Mouse (Mus musculus) hindbrain, embryonic 11.5 days (tissue): ENCODE results near the gene Foxr1. TPM values are rescaled to one million over a fixed set of nuclear protein-coding genes. Genes with fewer than 3 reads are reported as not detected.
"Not testable (repeated sequence)": the region's sequence is repeated elsewhere in the genome, so short reads cannot be mapped to it uniquely, and the experiment has no call there.

Source experiments
- ATAC-seq: fragments of 200-750 bp; cut with Nextera tagmentation; 2 replicates; pipeline ENCODE4 v1.8.0; 2017; ENCODE audit warnings: mild to moderate bottlenecking, moderate TSS enrichment, moderate library complexity; ENCODE audit not compliant: low FRiP score
- DNase-seq: peaks from one replicate; pipeline ENCODE4 v3.0.0-alpha.2; 2015; ENCODE audit warnings: low spot score
- H3K27ac ChIP-seq: fragments of 300-500 bp; sonication (generic); 2 replicates; pipeline ENCODE4 v1.5.1; 2014; ENCODE audit warnings: mild to moderate bottlenecking, low read depth, low read length
- H3K27me3 ChIP-seq: fragments of 300-500 bp; sonication (generic); 2 replicates; pipeline ENCODE4 v1.6.1; 2014; ENCODE audit warnings: mild to moderate bottlenecking, low read length, moderate library complexity, mixed read lengths; ENCODE audit not compliant: control insufficient read depth, insufficient read depth
- H3K36me3 ChIP-seq: fragments of 300-500 bp; sonication (generic); 2 replicates; pipeline ENCODE4 v1.6.1; 2014; ENCODE audit warnings: mild to moderate bottlenecking, low read length, moderate library complexity, mixed read lengths; ENCODE audit not compliant: control insufficient read depth, insufficient read depth
- H3K4me1 ChIP-seq: fragments of 300-500 bp; sonication (generic); replicated peaks from 2 replicates; pipeline ENCODE4 v1.6.1; 2014; ENCODE audit warnings: low read length, mixed read lengths; ENCODE audit not compliant: control insufficient read depth, insufficient read depth
- H3K4me2 ChIP-seq: fragments of 300-500 bp; sonication (generic); replicated peaks from 2 replicates; pipeline ENCODE4 v1.6.1; 2014; ENCODE audit warnings: mild to moderate bottlenecking, low read depth, low read length
- H3K4me3 ChIP-seq: fragments of 300-500 bp; sonication (generic); 2 replicates; pipeline ENCODE4 v1.5.1; 2014; ENCODE audit warnings: low read depth, low read length
- H3K9ac ChIP-seq: fragments of 300-500 bp; sonication (generic); 2 replicates; pipeline ENCODE4 v1.6.1; 2014; ENCODE audit warnings: low read depth, low read length
- H3K9me3 ChIP-seq: fragments of 300-500 bp; sonication (generic); 2 replicates; pipeline ENCODE4 v1.6.1; 2016; ENCODE audit warnings: low read length; ENCODE audit not compliant: control insufficient read depth
- WGBS: fragments of 180-500 bp; shearing (Covaris S2); extraction: QIAGEN DNeasy Blood & Tissue Kit; methylation state at CpG from one replicate; pipeline ENCODE4 v1.1.7; 2014; 5-methylcytosine and 5-hydroxymethylcytosine counted together
- polyA plus RNA-seq: library from polyadenylated mRNA; unstranded; fragments of >200 nt; fragmentation: Nextera tagmentation; extraction: Ambion mirVana; gene quantifications from 2 replicates; pipeline ENCODE4 v1.2.1, GENCODE M21; 2014

The Foxr1 gene
- polyA plus RNA-seq, 1 experiment from 2014 or later, result not detected

DNA sequence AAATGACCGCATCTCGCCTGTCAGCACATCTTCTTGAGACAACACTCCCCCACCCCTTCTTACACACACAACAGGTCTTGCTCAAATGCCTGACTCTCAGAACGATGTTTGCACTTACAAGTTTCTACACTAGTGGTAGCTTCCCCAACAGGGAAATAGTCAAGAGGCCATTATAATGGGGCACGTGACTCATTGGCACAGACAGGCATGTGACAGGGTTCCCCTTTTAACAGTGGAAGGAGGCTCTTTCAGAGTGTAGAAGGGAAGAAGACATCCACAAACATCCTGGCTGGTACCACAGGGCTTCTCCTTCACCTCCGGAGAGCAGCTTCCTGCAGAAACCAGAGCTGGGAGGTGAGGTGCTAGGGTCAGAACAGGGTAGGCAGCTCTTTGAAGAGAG, 21.0 kb upstream of the Foxr1 start:
- H3K9ac ChIP-seq, result no peak overlapping the region
- ATAC-seq, result no peak
- WGBS, result 86% methylated on average over 5 of the region's 5 CpGs

DNA sequence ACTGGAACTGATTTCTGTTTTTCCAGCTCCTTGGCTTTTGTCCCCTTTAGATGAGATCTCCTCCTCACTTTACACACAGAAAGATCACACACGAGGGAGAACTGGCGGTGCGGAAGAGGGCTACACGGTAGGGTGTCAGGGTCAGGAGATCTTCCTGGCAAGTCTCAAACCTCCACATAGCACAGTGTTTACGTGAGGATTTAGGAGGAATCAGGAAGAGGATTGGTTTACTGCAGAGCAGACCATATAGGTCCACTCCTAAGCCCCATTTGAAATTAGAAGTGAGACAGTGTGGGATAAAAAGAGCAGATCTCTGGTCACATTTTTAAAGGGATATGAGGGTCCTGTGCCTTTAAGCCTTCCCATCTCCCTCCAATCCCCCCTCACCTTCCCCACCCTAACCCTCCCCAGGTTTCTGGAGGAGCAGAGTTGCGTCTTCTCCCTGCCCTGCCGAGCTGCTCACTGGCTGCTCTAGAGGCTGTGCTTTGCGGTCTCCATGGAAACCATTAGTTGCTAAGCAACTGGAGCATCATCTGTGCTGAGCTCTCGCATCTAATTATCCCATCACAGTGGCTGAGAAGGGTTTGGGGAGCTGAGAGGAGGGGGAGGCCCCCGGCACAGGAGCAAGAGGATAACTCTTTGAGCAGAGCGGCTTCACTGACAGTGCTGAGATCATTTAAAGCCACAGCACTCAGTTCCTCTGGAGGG, 16.3 kb upstream of the Foxr1 start:
- peak; percentile 95 for DNase-seq
- Histone ChIP-seq H3K27ac (peak overlapping the region; percentile 77), H3K36me3 (no peaks in the 10 kb centered on the region), H3K27me3 (no peaks in the 10 kb centered on the region), H3K4me3 (no peak overlapping the region), H3K4me1 (peaks cover 8% of the 10 kb centered on the region), H3K4me2 (0 out of 2 replicates have a peak overlapping the region, but pooled peaks have one; percentile 2), H3K9ac (no peak overlapping the region), H3K9me3 (no peaks in the 10 kb centered on the region)
- peak; percentile 95 for ATAC-seq
- 4% methylated on average over 11 of the region's 11 CpGs for WGBS

More for the DNA sequence above, 21.0 kb upstream of the Foxr1 start:
- no peak overlapping the region for H3K4me3 ChIP-seq
- no peaks in the 10 kb centered on the region for H3K36me3 ChIP-seq
- peaks cover 6% of the 10 kb centered on the region for H3K4me1 ChIP-seq
- no peak for DNase-seq
- no peak overlapping the region for H3K4me2 ChIP-seq
- no peak overlapping the region; the same call in 1 of the 2 replicates for H3K27ac ChIP-seq
- H3K9me3 ChIP-seq, result no peaks in the 10 kb centered on the region
- no peaks in the 10 kb centered on the region for H3K27me3 ChIP-seq

DNA sequence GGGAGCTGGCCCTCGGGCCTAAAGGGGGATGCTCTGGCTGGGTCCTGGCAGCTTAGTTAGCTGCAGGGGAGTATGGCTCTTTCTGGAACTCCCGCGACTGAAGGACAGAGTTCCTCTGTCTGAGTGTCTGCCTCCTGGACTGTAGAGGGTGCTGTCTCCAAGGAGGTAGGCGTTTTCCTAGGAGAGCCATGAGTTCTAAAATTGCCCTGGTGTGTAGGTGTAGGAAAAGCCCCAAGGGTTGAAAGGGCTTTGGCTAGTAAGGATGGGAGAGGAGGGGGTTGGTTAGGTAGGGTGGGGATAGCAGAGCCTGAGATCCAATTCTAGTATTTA, 13.9 kb upstream of the Foxr1 start, which contains the start of gene Upk2:
TSS of gene Upk2 (minus strand) at position 86 of the 330 bp plus-strand sequence.
- no peak for ATAC-seq
- Histone ChIP-seq H3K27me3 (no peaks in the 10 kb centered on the region), H3K9ac (no peak within 1 kb of the TSS), H3K36me3 (no peaks in the 10 kb centered on the region), H3K27ac (no peak within 1 kb of the TSS), H3K4me1 (peaks cover 8% of the 10 kb centered on the region), H3K4me2 (no peak within 1 kb of the TSS), H3K9me3 (no peaks in the 10 kb centered on the region), H3K4me3 (no peak within 1 kb of the TSS)
- no peak for DNase-seq
- WGBS, result 25% methylated on average over 4 of the region's 4 CpGs

DNA sequence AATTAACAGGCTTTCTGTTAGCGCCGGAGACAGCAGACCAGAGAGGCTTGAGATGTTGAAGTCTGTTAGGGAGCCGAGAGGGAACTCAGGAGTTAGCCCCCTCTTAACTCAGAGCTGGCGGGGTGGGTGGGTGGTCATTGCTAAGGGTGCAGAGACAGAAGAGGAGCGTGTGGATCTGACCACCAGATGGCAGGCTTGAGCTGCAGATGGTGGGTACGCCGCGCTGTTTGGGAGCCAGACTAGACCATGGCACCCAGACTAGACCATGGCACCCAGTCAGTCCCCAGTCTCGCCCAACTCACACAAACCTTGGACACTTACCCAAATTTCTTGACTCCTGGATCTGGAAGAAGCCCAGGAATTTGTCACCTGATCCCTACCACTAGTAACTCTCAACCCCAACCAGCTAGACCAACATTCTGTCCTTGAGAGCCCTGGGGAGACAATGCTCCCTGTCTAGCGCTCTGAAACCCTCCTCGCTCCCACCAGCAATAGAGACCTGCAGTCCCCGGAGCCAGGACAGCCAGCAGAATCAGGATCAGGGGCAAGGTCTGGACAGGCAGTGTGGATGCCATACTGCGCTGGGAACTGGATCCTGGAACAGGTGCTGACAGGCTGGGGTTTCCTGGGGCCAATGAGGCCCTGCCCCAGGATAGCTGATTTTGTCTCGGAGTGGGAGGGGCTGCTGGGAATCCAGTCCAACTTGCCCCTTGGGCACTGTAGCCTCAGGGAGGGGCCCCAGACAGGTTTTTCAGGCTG, 13.4 kb upstream of the Foxr1 start:
- no peaks in the 10 kb centered on the region for H3K9me3 ChIP-seq
- no peaks in the 10 kb centered on the region for H3K27me3 ChIP-seq
- 10% methylated on average over 14 of the region's 14 CpGs for WGBS
- DNase-seq (peak; percentile 94), ATAC-seq (peak; percentile 77; the same call in 1 of the 2 replicates)
- H3K27ac ChIP-seq, result no peak overlapping the region
- no peak overlapping the region for H3K4me3 ChIP-seq
- H3K36me3 ChIP-seq, result no peaks in the 10 kb centered on the region
- H3K9ac ChIP-seq, result no peak overlapping the region
- H3K4me2 ChIP-seq, result no peak overlapping the region
- H3K4me1 ChIP-seq, result peaks cover 8% of the 10 kb centered on the region

DNA sequence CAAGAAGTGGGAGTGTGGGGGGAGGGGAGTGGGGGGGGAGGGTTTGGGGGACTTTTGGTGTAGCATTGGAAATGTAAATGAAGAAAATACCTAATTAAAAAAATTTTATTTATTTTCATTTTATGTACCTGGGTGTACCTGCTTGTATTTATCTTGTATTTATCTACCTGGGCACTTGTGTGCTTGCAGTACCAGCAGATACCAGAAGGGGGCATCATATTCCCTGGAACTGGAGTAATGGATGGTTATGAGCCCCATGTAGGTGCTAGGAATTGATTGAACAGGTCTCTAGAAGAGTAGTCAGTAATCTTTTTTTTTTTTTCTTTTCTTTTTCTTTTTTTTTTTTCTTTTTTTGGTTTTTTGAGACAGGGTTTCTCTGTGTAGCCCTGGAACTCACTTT, 9.5 kb upstream of the Foxr1 start:
- ATAC-seq (no peak), DNase-seq (no peak)
- Histone ChIP-seq H3K27ac (no peak overlapping the region), H3K4me2 (no peak overlapping the region), H3K27me3 (no peaks in the 10 kb centered on the region), H3K4me3 (no peak overlapping the region), H3K4me1 (no peaks in the 10 kb centered on the region; the same call in 1 of the 2 replicates), H3K36me3 (no peaks in the 10 kb centered on the region), H3K9me3 (no peaks in the 10 kb centered on the region), H3K9ac (no peak overlapping the region)

DNA sequence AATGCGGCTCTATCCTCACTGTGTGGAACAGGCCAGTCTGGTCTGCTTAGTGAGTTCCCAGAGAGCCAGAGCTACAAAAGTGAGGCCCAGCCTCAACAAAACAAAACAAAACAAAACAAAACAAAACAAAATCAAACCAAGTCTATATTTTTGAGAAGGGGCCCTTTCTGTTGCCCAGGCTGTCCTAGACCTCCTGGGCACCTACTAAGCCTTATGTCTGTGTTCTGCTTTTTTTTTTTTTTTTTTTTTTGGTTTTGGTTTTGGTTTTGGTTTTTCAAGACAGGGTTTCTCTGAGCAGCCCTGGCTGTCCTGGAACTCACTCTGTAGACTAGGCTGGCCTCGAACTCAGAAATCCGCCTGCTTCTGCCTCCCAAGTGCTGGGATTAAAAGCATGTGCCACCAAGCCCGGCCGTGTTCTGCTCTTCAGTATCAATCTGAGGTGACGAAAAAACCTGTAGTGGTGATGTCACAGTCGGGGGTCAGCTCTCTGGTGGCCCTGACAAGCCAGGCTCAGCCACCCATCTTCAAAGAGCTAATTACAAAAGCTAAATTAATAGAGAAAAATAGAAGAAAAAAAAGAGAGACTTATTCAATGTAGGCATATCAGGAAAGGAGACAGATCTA, 3.6 kb upstream of the Foxr1 start:
- H3K9ac ChIP-seq, H3K4me2 ChIP-seq, H3K4me1 ChIP-seq, H3K27me3 ChIP-seq, DNase-seq, H3K36me3 ChIP-seq, H3K9me3 ChIP-seq, H3K27ac ChIP-seq, H3K4me3 ChIP-seq, ATAC-seq: not testable (repeated sequence)
- 82% methylated on average over 7 of the region's 7 CpGs for WGBS

DNA sequence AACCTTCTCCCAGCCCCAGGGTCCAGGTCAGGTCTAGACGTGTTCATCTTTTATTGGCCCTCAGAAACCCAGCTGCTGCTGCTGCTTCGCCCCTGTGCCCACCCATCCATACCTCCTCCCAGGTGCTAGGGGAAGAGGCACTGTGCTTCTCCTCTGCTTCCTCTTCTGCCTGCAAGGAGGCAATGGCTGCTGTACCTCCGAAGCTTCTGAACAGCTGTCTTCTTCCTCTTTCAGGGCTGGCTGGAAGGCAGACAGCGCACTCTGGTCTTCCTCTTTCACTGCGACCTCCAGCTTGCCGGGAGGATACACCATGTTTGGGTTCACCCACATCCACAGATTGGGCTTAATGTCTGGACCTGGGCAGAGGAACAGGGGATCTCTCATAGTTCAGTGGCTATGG, 5.2 kb downstream of the Foxr1 start:
- no peak overlapping the region for H3K4me2 ChIP-seq
- H3K9ac ChIP-seq, result no peak overlapping the region
- H3K9me3 ChIP-seq, result no peaks in the 10 kb centered on the region
- no peaks in the 10 kb centered on the region for H3K4me1 ChIP-seq
- WGBS, result 81% methylated on average over 6 of the region's 6 CpGs
- DNase-seq (no peak), ATAC-seq (no peak)
- H3K36me3 ChIP-seq, result no peaks in the 10 kb centered on the region
- no peak overlapping the region for H3K4me3 ChIP-seq
- no peak overlapping the region for H3K27ac ChIP-seq
- no peaks in the 10 kb centered on the region for H3K27me3 ChIP-seq

DNA sequence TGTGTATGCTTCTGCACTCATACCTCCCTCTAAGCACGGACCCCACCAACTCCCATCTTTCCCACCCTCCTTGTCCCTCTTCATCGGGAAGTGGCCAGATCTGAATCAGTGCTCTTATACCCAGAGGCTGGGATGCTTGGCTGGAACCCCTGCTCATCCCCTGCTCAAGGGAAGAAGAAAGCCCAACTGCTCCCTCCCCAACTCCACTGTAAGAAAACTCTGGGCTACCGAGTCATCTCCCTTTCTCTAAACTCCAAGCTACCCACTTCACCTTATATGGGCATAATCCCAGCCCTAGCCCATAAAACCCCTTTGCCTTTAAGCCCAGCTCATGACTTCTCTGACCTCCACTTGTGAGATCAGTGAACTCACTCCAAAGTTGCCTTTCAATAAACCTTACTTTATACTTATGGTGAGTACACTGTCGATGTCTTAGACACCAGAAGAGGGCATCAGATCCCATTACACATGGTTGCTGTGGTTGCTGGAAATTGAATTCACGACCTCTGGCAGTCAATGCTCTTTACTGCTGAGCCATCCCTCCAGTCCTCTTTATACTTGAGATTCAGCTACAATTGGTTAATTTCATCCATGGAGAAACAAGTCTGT, 8.3 kb downstream of the Foxr1 start:
- no peak overlapping the region for H3K4me2 ChIP-seq
- no peaks in the 10 kb centered on the region for H3K9me3 ChIP-seq
- H3K4me1 ChIP-seq, result no peaks in the 10 kb centered on the region
- ATAC-seq (no peak), DNase-seq (no peak)
- no peak overlapping the region for H3K4me3 ChIP-seq
- H3K36me3 ChIP-seq, result no peaks in the 10 kb centered on the region
- H3K27ac ChIP-seq, result no peak overlapping the region
- no peaks in the 10 kb centered on the region for H3K27me3 ChIP-seq
- H3K9ac ChIP-seq, result no peak overlapping the region
- 53% methylated on average over 5 of the region's 5 CpGs for WGBS
